Mouse (Mus musculus) intestine, embryonic 15.5 days (tissue): ENCODE results near the gene Sds. TPM values are rescaled to one million over a fixed set of nuclear protein-coding genes. Genes with fewer than 3 reads are reported as not detected.

Source experiments
- ATAC-seq: fragments of 200-750 bp; cut with Nextera tagmentation; 2 replicates; pipeline ENCODE4 v1.8.0; 2017; ENCODE audit warnings: moderate TSS enrichment, moderate library complexity
- H3K27ac ChIP-seq: fragments of 300-500 bp; sonication (generic); 2 replicates; pipeline ENCODE4 v1.5.1; 2015; ENCODE audit warnings: mild to moderate bottlenecking, inconsistent platforms
- H3K27me3 ChIP-seq: fragments of 300-500 bp; sonication (generic); replicated peaks from 2 replicates; pipeline ENCODE4 v1.6.1; 2015; ENCODE audit warnings: inconsistent platforms
- H3K36me3 ChIP-seq: fragments of 300-500 bp; sonication (generic); 2 replicates; pipeline ENCODE4 v1.6.1; 2015; ENCODE audit warnings: inconsistent platforms
- H3K4me1 ChIP-seq: fragments of 300-500 bp; sonication (generic); replicated peaks from 2 replicates; pipeline ENCODE4 v1.6.1; 2015; ENCODE audit warnings: inconsistent platforms
- H3K4me2 ChIP-seq: fragments of 300-500 bp; sonication (generic); replicated peaks from 2 replicates; pipeline ENCODE4 v1.6.1; 2015; ENCODE audit warnings: mild to moderate bottlenecking, inconsistent platforms
- H3K4me3 ChIP-seq: fragments of 300-500 bp; sonication (generic); replicated peaks from 2 replicates; pipeline ENCODE4 v1.5.1; 2015; ENCODE audit warnings: inconsistent platforms
- H3K9ac ChIP-seq: fragments of 300-500 bp; sonication (generic); 2 replicates; pipeline ENCODE4 v1.6.1; 2015; ENCODE audit warnings: inconsistent platforms
- H3K9me3 ChIP-seq: fragments of 300-500 bp; sonication (generic); 2 replicates; pipeline ENCODE4 v1.6.1; 2016; ENCODE audit warnings: inconsistent platforms
- WGBS: fragments of 180-500 bp; shearing (Covaris S2); methylation state at CpG from one replicate; pipeline ENCODE4 v1.1.7; 2015; 5-methylcytosine and 5-hydroxymethylcytosine counted together
- polyA plus RNA-seq: library from polyadenylated mRNA; unstranded; fragments of >200 nt; fragmentation: Nextera tagmentation; extraction: Ambion mirVana; gene quantifications from 2 replicates; pipeline ENCODE4 v1.2.1, GENCODE M21; 2015

The Sds gene
- not detected in 2 replicates for polyA plus RNA-seq

- no peak for ATAC-seq
- H3K27ac ChIP-seq = no peak within 1 kb of the TSS
- no peaks in the 10 kb centered on the region for H3K4me1 ChIP-seq
- no peak within 1 kb of the TSS for H3K4me2 ChIP-seq
- H3K9me3 ChIP-seq = no peaks in the 10 kb centered on the region
- no peak within 1 kb of the TSS for H3K4me3 ChIP-seq
- no peaks in the 10 kb centered on the region for H3K36me3 ChIP-seq
- H3K27me3 ChIP-seq = no peaks in the 10 kb centered on the region
- WGBS = 17% methylated on average over 13 of the region's 13 CpGs
- no peak within 1 kb of the TSS for H3K9ac ChIP-seq
These were observed at the start of gene Sds for GRCm38 (mm10) chr5:120476296-120476695. Sds (plus strand) TSS chr5:120476526.

DNA sequence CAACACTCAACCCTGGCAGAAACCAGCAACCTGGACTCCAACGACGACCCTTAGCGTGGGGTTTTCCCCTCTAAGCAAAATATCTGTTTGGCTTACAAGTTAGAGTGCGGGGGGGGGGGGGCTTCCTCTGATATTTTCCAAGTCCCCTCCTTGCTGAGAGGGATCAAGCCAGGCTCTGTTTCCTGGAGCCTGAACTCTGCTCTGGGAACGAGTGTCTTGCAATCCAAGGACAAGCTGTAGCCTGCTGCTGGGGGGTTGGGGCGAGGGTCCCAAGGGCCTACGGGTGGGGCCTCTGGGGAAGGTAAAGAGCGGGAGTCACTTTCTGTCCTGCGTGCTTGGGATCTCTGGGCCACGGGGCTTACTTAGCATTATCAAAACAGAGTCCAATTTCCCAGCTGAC lies 49.8 kb upstream of the Sds start:
- Histone ChIP-seq H3K4me2 (no peak overlapping the region), H3K4me1 (no peaks in the 10 kb centered on the region; the same call in 1 of the 2 replicates), H3K4me3 (no peak overlapping the region), H3K36me3 (no peaks in the 10 kb centered on the region), H3K9me3 (no peaks in the 10 kb centered on the region), H3K27ac (no peak overlapping the region), H3K9ac (no peak overlapping the region), H3K27me3 (peaks cover 88% of the 10 kb centered on the region)
- 2% methylated on average over 10 of the region's 10 CpGs for WGBS
- no peak for ATAC-seq

- H3K27ac ChIP-seq = no peak overlapping the region
- H3K36me3 ChIP-seq = no peaks in the 10 kb centered on the region
- H3K9me3 ChIP-seq = no peaks in the 10 kb centered on the region
- peaks cover 88% of the 10 kb centered on the region for H3K27me3 ChIP-seq
- H3K4me1 ChIP-seq = no peaks in the 10 kb centered on the region; the same call in 1 of the 2 replicates
- no peak overlapping the region for H3K9ac ChIP-seq
- no peak overlapping the region for H3K4me2 ChIP-seq
- WGBS = under 1% methylated on average over 33 of the region's 33 CpGs
- no peak for ATAC-seq
- H3K4me3 ChIP-seq = no peak overlapping the region
These were observed 48.8 kb upstream of the Sds start for GRCm38 (mm10) chr5:120427451-120427938.

- 2% methylated on average over 21 of the region's 21 CpGs for WGBS
- no peak for ATAC-seq
- no peaks in the 10 kb centered on the region; the same call in 1 of the 2 replicates for H3K4me1 ChIP-seq
- H3K27ac ChIP-seq = no peak overlapping the region
- H3K4me3 ChIP-seq = no peak overlapping the region
- no peaks in the 10 kb centered on the region for H3K9me3 ChIP-seq
- H3K4me2 ChIP-seq = no peak overlapping the region
- no peak overlapping the region for H3K9ac ChIP-seq
- H3K27me3 ChIP-seq = peaks cover 88% of the 10 kb centered on the region
- no peaks in the 10 kb centered on the region for H3K36me3 ChIP-seq
These were observed 48.0 kb upstream of the Sds start for GRCm38 (mm10) chr5:120428189-120428838.

GRCm38 (mm10) chr5:120428990-120429389 lies 47.3 kb upstream of the Sds start:
- 3% methylated on average over 5 of the region's 6 CpGs for WGBS
- Histone ChIP-seq H3K4me1 (no peaks in the 10 kb centered on the region; the same call in 1 of the 2 replicates), H3K9me3 (no peaks in the 10 kb centered on the region), H3K27me3 (peaks cover 91% of the 10 kb centered on the region), H3K9ac (no peak overlapping the region), H3K27ac (no peak overlapping the region), H3K4me2 (no peak overlapping the region), H3K36me3 (no peaks in the 10 kb centered on the region), H3K4me3 (no peak overlapping the region)
- ATAC-seq = no peak

GRCm38 (mm10) chr5:120429692-120430091 lies 46.6 kb upstream of the Sds start:
- ATAC-seq = no peak
- Histone ChIP-seq H3K9me3 (no peaks in the 10 kb centered on the region), H3K36me3 (no peaks in the 10 kb centered on the region), H3K4me3 (no peak overlapping the region), H3K27me3 (peaks cover 91% of the 10 kb centered on the region), H3K9ac (no peak overlapping the region), H3K4me1 (no peaks in the 10 kb centered on the region; the same call in 1 of the 2 replicates), H3K27ac (no peak overlapping the region), H3K4me2 (no peak overlapping the region)
- 4% methylated on average over 6 of the region's 6 CpGs for WGBS

DNA sequence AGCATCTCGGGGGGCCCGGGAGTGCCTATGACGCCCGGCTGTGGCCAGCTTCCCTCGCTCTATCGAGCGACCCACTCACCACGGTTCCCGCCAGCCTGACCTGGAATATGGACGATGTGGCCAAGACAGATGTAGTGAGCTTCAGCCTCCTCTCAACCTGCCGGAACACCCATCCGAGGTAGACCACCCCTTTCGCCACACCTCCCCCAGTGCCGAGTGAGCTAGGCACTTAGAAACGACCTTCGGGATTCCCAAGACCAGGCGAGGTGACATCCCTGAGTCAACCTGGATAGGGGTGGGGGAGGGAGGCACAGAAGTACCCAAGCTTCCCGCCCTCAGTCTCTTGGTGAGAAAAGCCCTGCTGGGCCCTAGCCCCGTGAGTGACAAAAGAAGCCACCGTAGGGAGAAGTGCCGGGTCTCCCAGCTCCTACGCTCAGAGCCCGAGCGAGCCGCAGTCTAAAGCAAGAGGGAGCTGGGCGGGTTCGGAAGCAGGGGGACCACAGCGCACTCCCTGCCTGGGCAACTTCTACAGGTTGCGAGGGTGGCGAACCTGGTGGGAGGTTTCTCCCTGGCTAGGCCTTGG lies 45.2 kb upstream of the Sds start:
- Histone ChIP-seq H3K27ac (no peak overlapping the region), H3K4me2 (no peak overlapping the region), H3K4me3 (no peak overlapping the region), H3K9ac (no peak overlapping the region), H3K27me3 (peaks cover 95% of the 10 kb centered on the region), H3K36me3 (no peaks in the 10 kb centered on the region), H3K4me1 (peaks cover 4% of the 10 kb centered on the region), H3K9me3 (no peaks in the 10 kb centered on the region)
- 1% methylated on average over 30 of the region's 30 CpGs for WGBS
- ATAC-seq = no peak

DNA sequence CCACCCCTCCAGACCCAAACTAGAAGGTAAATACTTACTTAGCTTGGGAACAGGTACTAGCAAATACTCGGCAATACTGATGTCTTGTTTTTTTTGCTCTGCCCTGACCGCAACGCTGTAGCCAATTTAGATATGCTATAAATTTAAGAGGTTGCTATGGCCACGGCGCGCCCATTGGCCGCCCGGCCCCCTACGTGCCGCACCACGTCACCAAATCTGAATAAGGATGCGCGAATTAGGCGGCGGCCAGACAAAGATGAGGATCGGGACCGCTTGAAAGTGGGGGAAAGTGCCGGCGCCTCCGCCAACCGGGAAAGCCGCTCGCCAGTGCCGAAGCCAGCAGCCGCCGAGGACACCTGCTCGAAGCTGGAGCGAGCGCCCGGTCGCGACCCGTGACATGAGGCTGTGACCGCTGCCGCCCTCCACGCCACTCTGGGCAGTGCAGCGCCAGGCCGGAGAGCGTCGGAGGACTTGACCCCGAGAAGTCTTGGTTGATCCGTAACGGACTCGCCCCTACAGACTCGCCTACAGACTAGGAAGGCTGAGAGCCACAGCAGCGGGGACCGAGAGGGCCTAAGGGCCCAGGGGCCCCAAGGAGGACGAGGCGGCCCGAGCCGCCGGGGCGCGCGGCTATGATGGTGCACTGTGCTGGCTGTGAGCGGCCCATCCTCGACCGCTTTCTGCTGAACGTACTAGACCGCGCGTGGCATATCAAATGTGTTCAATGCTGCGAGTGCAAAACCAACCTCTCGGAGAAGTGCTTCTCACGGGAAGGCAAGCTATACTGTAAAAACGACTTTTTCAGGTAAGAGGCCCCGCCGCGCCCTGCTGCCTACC lies 44.5 kb upstream of the Sds start, which contains the start of gene Lhx5:
Lhx5 (plus strand) TSS at position 51 of the 837 bp plus-strand sequence.
- no peaks in the 10 kb centered on the region for H3K36me3 ChIP-seq
- H3K27ac ChIP-seq = no peak within 1 kb of the TSS
- WGBS = under 1% methylated on average over 69 of the region's 69 CpGs
- H3K27me3 ChIP-seq = peaks cover 95% of the 10 kb centered on the region
- no peak for ATAC-seq
- H3K4me3 ChIP-seq = no peak within 1 kb of the TSS; the same call in 1 of the 2 replicates
- H3K4me1 ChIP-seq = peaks cover 7% of the 10 kb centered on the region
- no peaks in the 10 kb centered on the region for H3K9me3 ChIP-seq
- no peak within 1 kb of the TSS for H3K9ac ChIP-seq
- H3K4me2 ChIP-seq = no peak within 1 kb of the TSS

- H3K9ac ChIP-seq = no peak overlapping the region
- no peak for ATAC-seq
- H3K4me2 ChIP-seq = no peak overlapping the region
- H3K27me3 ChIP-seq = peaks cover 94% of the 10 kb centered on the region
- no peak overlapping the region for H3K4me3 ChIP-seq
- H3K4me1 ChIP-seq = peaks cover 7% of the 10 kb centered on the region
- H3K27ac ChIP-seq = no peak overlapping the region
- H3K9me3 ChIP-seq = no peaks in the 10 kb centered on the region
- 2% methylated on average over 9 of the region's 9 CpGs for WGBS
- H3K36me3 ChIP-seq = no peaks in the 10 kb centered on the region
These were observed 43.8 kb upstream of the Sds start for GRCm38 (mm10) chr5:120432486-120433015.

GRCm38 (mm10) chr5:120433135-120433760 lies 43.1 kb upstream of the Sds start:
- Histone ChIP-seq H3K27ac (no peak overlapping the region), H3K9ac (no peak overlapping the region), H3K4me1 (peaks cover 12% of the 10 kb centered on the region), H3K4me2 (no peak overlapping the region), H3K36me3 (no peaks in the 10 kb centered on the region), H3K9me3 (no peaks in the 10 kb centered on the region), H3K27me3 (peaks cover 94% of the 10 kb centered on the region), H3K4me3 (no peak overlapping the region)
- no peak for ATAC-seq
- WGBS = 2% methylated on average over 13 of the region's 13 CpGs

GRCm38 (mm10) chr5:120434231-120434735 lies 42.0 kb upstream of the Sds start:
- Histone ChIP-seq H3K9ac (no peak overlapping the region), H3K4me3 (no peak overlapping the region), H3K9me3 (no peaks in the 10 kb centered on the region), H3K27ac (no peak overlapping the region), H3K4me2 (no peak overlapping the region), H3K36me3 (no peaks in the 10 kb centered on the region), H3K4me1 (peaks cover 12% of the 10 kb centered on the region), H3K27me3 (peaks cover 96% of the 10 kb centered on the region)
- no peak for ATAC-seq
- WGBS = 2% methylated on average over 21 of the region's 21 CpGs
